Mouse (Mus musculus) neural tube, embryonic 14.5 days (tissue): Measurements from ENCODE around the gene Dgat2l6. TPM values are rescaled to one million over a fixed set of nuclear protein-coding genes. Genes with fewer than 3 reads are reported as not detected.

ENCODE experiments used
- ATAC-seq: fragments of 200-750 bp; cut with Nextera tagmentation; 2 replicates; pipeline ENCODE4 v1.8.0; 2017; ENCODE audit warnings: low read depth, mild to moderate bottlenecking, moderate TSS enrichment, moderate library complexity
- H3K27ac ChIP-seq: fragments of 300-500 bp; sonication (generic); 2 replicates; pipeline ENCODE4 v1.5.1; 2014; ENCODE audit warnings: low read depth, mild to moderate bottlenecking, control low read depth, low read length, moderate library complexity, mixed read lengths
- H3K27me3 ChIP-seq: fragments of 300-500 bp; sonication (generic); 2 replicates; pipeline ENCODE4 v1.6.1; 2014; ENCODE audit warnings: low read length; ENCODE audit not compliant: control insufficient read depth, insufficient read depth
- H3K36me3 ChIP-seq: fragments of 300-500 bp; sonication (generic); 2 replicates; pipeline ENCODE4 v1.6.1; 2014; ENCODE audit warnings: low read length, mixed read lengths; ENCODE audit not compliant: control insufficient read depth, insufficient read depth
- H3K4me1 ChIP-seq: fragments of 300-500 bp; sonication (generic); 2 replicates; pipeline ENCODE4 v1.6.1; 2014; ENCODE audit warnings: low read length; ENCODE audit not compliant: control insufficient read depth, insufficient read depth
- H3K4me2 ChIP-seq: fragments of 300-500 bp; sonication (generic); 2 replicates; pipeline ENCODE4 v1.6.1; 2014; ENCODE audit warnings: mild to moderate bottlenecking, low read depth, low read length, control low read depth
- H3K4me3 ChIP-seq: fragments of 300-500 bp; sonication (generic); 2 replicates; pipeline ENCODE4 v1.5.1; 2014; ENCODE audit warnings: low read depth, low read length, control low read depth, mixed read lengths
- H3K9ac ChIP-seq: fragments of 300-500 bp; sonication (generic); replicated peaks from 2 replicates; pipeline ENCODE4 v1.6.1; 2014; ENCODE audit warnings: low read depth, mild to moderate bottlenecking, control low read depth, low read length, mixed read lengths
- H3K9me3 ChIP-seq: fragments of 300-500 bp; sonication (generic); 2 replicates; pipeline ENCODE4 v1.6.1; 2016; ENCODE audit warnings: low read length; ENCODE audit not compliant: control insufficient read depth
- WGBS: fragments of 180-500 bp; shearing (Covaris S2); extraction: QIAGEN DNeasy Blood & Tissue Kit; methylation state at CpG from one replicate; pipeline ENCODE4 v1.1.7; 2014; 5-methylcytosine and 5-hydroxymethylcytosine counted together
- polyA plus RNA-seq: library from polyadenylated mRNA; unstranded; fragments of >200 nt; fragmentation: Nextera tagmentation; extraction: Ambion mirVana; gene quantifications from 2 replicates; pipeline ENCODE4 v1.2.1, GENCODE M21; 2014

Gene Dgat2l6
- polyA plus RNA-seq, 1 experiment from 2014 or later: not detected

GRCm38 (mm10) chrX:100516683-100517082, 8.0 kb upstream of the Dgat2l6 start:
- no peak for ATAC-seq
- H3K27ac ChIP-seq: no peak overlapping the region
- H3K27me3 ChIP-seq: no peaks in the 10 kb centered on the region
- no peak overlapping the region for H3K4me2 ChIP-seq
- H3K4me1 ChIP-seq: no peaks in the 10 kb centered on the region
- H3K9ac ChIP-seq: no peak overlapping the region
- no peaks in the 10 kb centered on the region for H3K36me3 ChIP-seq
- H3K9me3 ChIP-seq: no peaks in the 10 kb centered on the region
- H3K4me3 ChIP-seq: no peak overlapping the region
- WGBS: 90% methylated on average over 3 of the region's 3 CpGs

- no peak for ATAC-seq
- Histone ChIP-seq H3K4me1 (no peaks in the 10 kb centered on the region), H3K27me3 (no peaks in the 10 kb centered on the region), H3K36me3 (no peaks in the 10 kb centered on the region), H3K9me3 (no peaks in the 10 kb centered on the region), H3K4me2 (no peak overlapping the region), H3K4me3 (no peak overlapping the region), H3K9ac (no peak overlapping the region), H3K27ac (no peak overlapping the region)
- 91% methylated on average over 6 of the region's 6 CpGs for WGBS
These were observed 7.0 kb upstream of the Dgat2l6 start for GRCm38 (mm10) chrX:100517626-100518025.

GRCm38 (mm10) chrX:100518532-100518931, 6.1 kb upstream of the Dgat2l6 start:
- H3K27ac ChIP-seq: no peak overlapping the region
- H3K4me3 ChIP-seq: no peak overlapping the region
- no peak overlapping the region for H3K4me2 ChIP-seq
- H3K9me3 ChIP-seq: no peaks in the 10 kb centered on the region
- no peak for ATAC-seq
- H3K27me3 ChIP-seq: no peaks in the 10 kb centered on the region
- H3K36me3 ChIP-seq: no peaks in the 10 kb centered on the region
- no peak overlapping the region for H3K9ac ChIP-seq
- WGBS: 92% methylated on average over 2 of the region's 2 CpGs
- no peaks in the 10 kb centered on the region for H3K4me1 ChIP-seq

GRCm38 (mm10) chrX:100556026-100556425, 31.4 kb downstream of the Dgat2l6 start:
- no peaks in the 10 kb centered on the region for H3K27me3 ChIP-seq
- no peak for ATAC-seq
- H3K4me3 ChIP-seq: no peak overlapping the region
- no peak overlapping the region for H3K9ac ChIP-seq
- no peak overlapping the region for H3K27ac ChIP-seq
- WGBS: 84% methylated on average over 3 of the region's 3 CpGs
- no peaks in the 10 kb centered on the region for H3K9me3 ChIP-seq
- no peak overlapping the region for H3K4me2 ChIP-seq
- H3K36me3 ChIP-seq: no peaks in the 10 kb centered on the region
- H3K4me1 ChIP-seq: no peaks in the 10 kb centered on the region

GRCm38 (mm10) chrX:100565696-100566095, 41.1 kb downstream of the Dgat2l6 start:
- no peak overlapping the region for H3K4me2 ChIP-seq
- no peak overlapping the region for H3K27ac ChIP-seq
- no peak for ATAC-seq
- H3K4me1 ChIP-seq: no peaks in the 10 kb centered on the region
- no peak overlapping the region for H3K9ac ChIP-seq
- no peaks in the 10 kb centered on the region for H3K36me3 ChIP-seq
- WGBS: 86% methylated on average over 3 of the region's 3 CpGs
- no peaks in the 10 kb centered on the region for H3K9me3 ChIP-seq
- no peak overlapping the region for H3K4me3 ChIP-seq
- no peaks in the 10 kb centered on the region for H3K27me3 ChIP-seq

GRCm38 (mm10) chrX:100571951-100572350, 47.3 kb downstream of the Dgat2l6 start, which contains the start of gene Awat1:
TSS of gene Awat1 (plus strand) at chrX:100572251.
- Histone ChIP-seq H3K36me3 (no peaks in the 10 kb centered on the region), H3K27me3 (no peaks in the 10 kb centered on the region), H3K9me3 (no peaks in the 10 kb centered on the region), H3K9ac (no peak within 1 kb of the TSS), H3K4me3 (no peak within 1 kb of the TSS), H3K4me1 (no peaks in the 10 kb centered on the region), H3K27ac (no peak within 1 kb of the TSS), H3K4me2 (no peak within 1 kb of the TSS)
- WGBS: 60% methylated on average over 1 of the region's 1 CpGs
- no peak for ATAC-seq

GRCm38 (mm10) chrX:100594791-100595190, 70.2 kb downstream of the Dgat2l6 start, which contains the start of gene P2ry4:
TSS of gene P2ry4 (minus strand) at chrX:100594869.
- Histone ChIP-seq H3K27me3 (no peaks in the 10 kb centered on the region), H3K4me3 (no peak within 1 kb of the TSS), H3K4me2 (no peak within 1 kb of the TSS), H3K9ac (no peak within 1 kb of the TSS), H3K4me1 (no peaks in the 10 kb centered on the region), H3K9me3 (no peaks in the 10 kb centered on the region), H3K27ac (no peak within 1 kb of the TSS), H3K36me3 (no peaks in the 10 kb centered on the region)
- 78% methylated on average over 4 of the region's 4 CpGs for WGBS
- no peak for ATAC-seq

Other genes starting within 250 kb of the Dgat2l6 start
- not detected in 2 replicates for gene Otud6a, start 95.8 kb upstream of the Dgat2l6 start, polyA plus RNA-seq
- not detected in 2 replicates for gene Awat2, start 82.1 kb upstream of the Dgat2l6 start, polyA plus RNA-seq
- 28.2 and 32.4 TPM in 2 replicates for gene Igbp1, start 30.5 kb upstream of the Dgat2l6 start, polyA plus RNA-seq
- gene Awat1, start 47.4 kb downstream of the Dgat2l6 start, polyA plus RNA-seq: not detected in 2 replicates
- not detected in 2 replicates for gene P2ry4, start 70.0 kb downstream of the Dgat2l6 start, polyA plus RNA-seq
- gene Arr3, start 80.7 kb downstream of the Dgat2l6 start, polyA plus RNA-seq: not detected in 2 replicates
- 2.1 and 3.4 TPM in 2 replicates for gene Kif4, start 100.9 kb downstream of the Dgat2l6 start, polyA plus RNA-seq
- 98.9 and 101 TPM in 2 replicates for gene Pdzd11, start 101.7 kb downstream of the Dgat2l6 start, polyA plus RNA-seq
- gene Gdpd2, start 205.0 kb downstream of the Dgat2l6 start, polyA plus RNA-seq: 40.8 and 43.5 TPM in 2 replicates
- gene Dlg3, start 242.9 kb downstream of the Dgat2l6 start, polyA plus RNA-seq: 11.9 and 12.9 TPM in 2 replicates